Mouse (Mus musculus) intestine, postnatal 0 days (tissue): ENCODE measurements around the gene Tubb1. TPM values are rescaled to one million over a fixed set of nuclear protein-coding genes. Genes with fewer than 3 reads are reported as not detected.

Experiments used
- ATAC-seq: fragments of 200-750 bp; cut with Nextera tagmentation; 2 replicates; pipeline ENCODE4 v1.8.0; 2017; ENCODE audit warnings: mild to moderate bottlenecking, moderate TSS enrichment, moderate library complexity
- H3K27ac ChIP-seq: fragments of 300-500 bp; sonication (generic); 2 replicates; pipeline ENCODE4 v1.5.1; 2014; ENCODE audit warnings: mild to moderate bottlenecking, low read depth, low read length, moderate library complexity
- H3K27me3 ChIP-seq: fragments of 300-500 bp; sonication (generic); replicated peaks from 2 replicates; pipeline ENCODE4 v1.6.1; 2014; ENCODE audit warnings: low read length, mixed read lengths; ENCODE audit not compliant: control insufficient read depth, insufficient read depth
- H3K36me3 ChIP-seq: fragments of 300-500 bp; sonication (generic); 2 replicates; pipeline ENCODE4 v1.6.1; 2014; ENCODE audit warnings: mild to moderate bottlenecking, moderate library complexity; ENCODE audit not compliant: control insufficient read depth, insufficient read depth
- H3K4me1 ChIP-seq: fragments of 300-500 bp; sonication (generic); replicated peaks from 2 replicates; pipeline ENCODE4 v1.6.1; 2014; ENCODE audit warnings: antibody characterized with exemption, low read length, mixed read lengths; ENCODE audit not compliant: control insufficient read depth, insufficient read depth
- H3K4me2 ChIP-seq: fragments of 300-500 bp; sonication (generic); replicated peaks from 2 replicates; pipeline ENCODE4 v1.6.1; 2014; ENCODE audit warnings: low read depth, mild to moderate bottlenecking, moderate library complexity
- H3K4me3 ChIP-seq: fragments of 300-500 bp; sonication (generic); 2 replicates; pipeline ENCODE4 v1.5.1; 2014; ENCODE audit warnings: low read depth, low read length
- H3K9ac ChIP-seq: fragments of 300-500 bp; sonication (generic); 2 replicates; pipeline ENCODE4 v1.6.1; 2014; ENCODE audit warnings: mild to moderate bottlenecking, low read depth, low read length
- H3K9me3 ChIP-seq: fragments of 300-500 bp; sonication (generic); 2 replicates; pipeline ENCODE4 v1.6.1; 2016; ENCODE audit warnings: mixed run types; ENCODE audit not compliant: control insufficient read depth
- CTCF ChIP-seq: sonication (generic); IDR thresholded peaks from 2 replicates; pipeline ENCODE4 v1.5.1; 2016; ENCODE audit warnings: low read depth, mild to moderate bottlenecking, control low read depth, antibody characterized with exemption, moderate library complexity
- WGBS: fragments of 180-500 bp; shearing (Covaris S2); extraction: QIAGEN DNeasy Blood & Tissue Kit; methylation state at CpG from one replicate; pipeline ENCODE4 v1.1.7; 2014; 5-methylcytosine and 5-hydroxymethylcytosine counted together
- polyA plus RNA-seq: library from polyadenylated mRNA; unstranded; fragments of >200 nt; fragmentation: Nextera tagmentation; extraction: Ambion mirVana; gene quantifications from 2 replicates; pipeline ENCODE4 v1.2.1, GENCODE M21; 2015

The Tubb1 gene
- polyA plus RNA-seq, 1 experiment from 2014 or later: not detected

- Histone ChIP-seq H3K27me3 (no peaks in the 10 kb centered on the region), H3K9me3 (no peaks in the 10 kb centered on the region), H3K4me3 (no peak overlapping the region), H3K9ac (no peak overlapping the region), H3K4me1 (no peaks in the 10 kb centered on the region), H3K27ac (no peak overlapping the region), H3K4me2 (no peak overlapping the region), H3K36me3 (no peaks in the 10 kb centered on the region)
- no peak for TF ChIP-seq CTCF
- no peak for ATAC-seq
- WGBS: 61% methylated on average over 5 of the region's 5 CpGs
Observed at GRCm38 (mm10) chr2:174487005-174487404, 36.5 kb downstream of the Tubb1 start.

- ATAC-seq: no peak
- 74% methylated on average over 2 of the region's 2 CpGs for WGBS
Observed at GRCm38 (mm10) chr2:174492858-174493257, 42.4 kb downstream of the Tubb1 start.

GRCm38 (mm10) chr2:174500814-174501503, 50.5 kb downstream of the Tubb1 start:
- TF ChIP-seq CTCF: no peak
- WGBS: 89% methylated on average over 14 of the region's 14 CpGs

More at GRCm38 (mm10) chr2:174492858-174493257, 42.4 kb downstream of the Tubb1 start:
- H3K27ac ChIP-seq: no peak overlapping the region
- no peaks in the 10 kb centered on the region for H3K4me1 ChIP-seq
- no peak overlapping the region for H3K4me3 ChIP-seq
- H3K4me2 ChIP-seq: no peak overlapping the region
- TF ChIP-seq CTCF: peak; percentile 54
- no peaks in the 10 kb centered on the region for H3K27me3 ChIP-seq
- no peak overlapping the region for H3K9ac ChIP-seq
- H3K36me3 ChIP-seq: no peaks in the 10 kb centered on the region
- no peaks in the 10 kb centered on the region for H3K9me3 ChIP-seq

GRCm38 (mm10) chr2:174501517-174501916, 51.0 kb downstream of the Tubb1 start:
- TF ChIP-seq CTCF: no peak
- Histone ChIP-seq H3K4me3 (no peak overlapping the region), H3K4me1 (no peaks in the 10 kb centered on the region), H3K9me3 (no peaks in the 10 kb centered on the region), H3K9ac (no peak overlapping the region), H3K27me3 (no peaks in the 10 kb centered on the region), H3K4me2 (no peak overlapping the region), H3K36me3 (no peaks in the 10 kb centered on the region), H3K27ac (no peak overlapping the region)
- 93% methylated on average over 8 of the region's 8 CpGs for WGBS
- no peak for ATAC-seq

More at GRCm38 (mm10) chr2:174500814-174501503, 50.5 kb downstream of the Tubb1 start:
- Histone ChIP-seq H3K9me3 (no peaks in the 10 kb centered on the region), H3K27me3 (no peaks in the 10 kb centered on the region), H3K36me3 (no peaks in the 10 kb centered on the region), H3K27ac (no peak overlapping the region), H3K9ac (no peak overlapping the region), H3K4me2 (no peak overlapping the region), H3K4me3 (no peak overlapping the region), H3K4me1 (no peaks in the 10 kb centered on the region)
- ATAC-seq: no peak

GRCm38 (mm10) chr2:174502321-174502720, 51.8 kb downstream of the Tubb1 start:
- H3K27me3 ChIP-seq: no peaks in the 10 kb centered on the region
- no peak for TF ChIP-seq CTCF
- no peak overlapping the region for H3K27ac ChIP-seq
- H3K4me1 ChIP-seq: no peaks in the 10 kb centered on the region
- no peaks in the 10 kb centered on the region for H3K9me3 ChIP-seq
- H3K4me2 ChIP-seq: no peak overlapping the region
- H3K36me3 ChIP-seq: no peaks in the 10 kb centered on the region
- H3K4me3 ChIP-seq: no peak overlapping the region
- WGBS: 66% methylated on average over 5 of the region's 5 CpGs
- ATAC-seq: no peak
- H3K9ac ChIP-seq: no peak overlapping the region

GRCm38 (mm10) chr2:174502831-174503460, 52.5 kb downstream of the Tubb1 start:
- no peak for ATAC-seq
- Histone ChIP-seq H3K4me2 (no peak overlapping the region), H3K27ac (no peak overlapping the region), H3K9me3 (no peaks in the 10 kb centered on the region), H3K4me3 (no peak overlapping the region), H3K27me3 (no peaks in the 10 kb centered on the region), H3K36me3 (no peaks in the 10 kb centered on the region), H3K9ac (no peak overlapping the region), H3K4me1 (no peaks in the 10 kb centered on the region)
- TF ChIP-seq CTCF: no peak
- WGBS: 69% methylated on average over 25 of the region's 25 CpGs

Other genes with a start within 250 kb of the Tubb1 start
- 686 and 705 TPM in 2 replicates for gene Gnas, start 166.4 kb upstream of the Tubb1 start, polyA plus RNA-seq
- 2.7 and 3.5 TPM in 2 replicates for gene Gm20721, start 104.0 kb upstream of the Tubb1 start, polyA plus RNA-seq
- 31.0 and 32.1 TPM in 2 replicates for gene Nelfcd, start 34.9 kb upstream of the Tubb1 start, polyA plus RNA-seq
- 829 and 892 TPM in 2 replicates for gene Ctsz, start 11.7 kb upstream of the Tubb1 start, polyA plus RNA-seq
- 1,035 and 1,046 TPM in 2 replicates for gene Atp5e, start 13.4 kb downstream of the Tubb1 start, polyA plus RNA-seq
- gene Prelid3b, start 22.4 kb downstream of the Tubb1 start, polyA plus RNA-seq: 108 and 109 TPM in 2 replicates
- gene Zfp831, start 192.8 kb downstream of the Tubb1 start, polyA plus RNA-seq: not detected in 2 replicates